Mouse (Mus musculus) midbrain, embryonic 16.5 days (tissue): Measurements from ENCODE around the gene Fgf11. TPM values are rescaled to one million over a fixed set of nuclear protein-coding genes. Genes with fewer than 3 reads are reported as not detected.

Source experiments
- ATAC-seq: fragments of 200-750 bp; cut with Nextera tagmentation; 2 replicates; pipeline ENCODE4 v1.8.0; 2017; ENCODE audit warnings: moderate TSS enrichment
- H3K27ac ChIP-seq: fragments of 300-500 bp; sonication (generic); 2 replicates; pipeline ENCODE4 v1.5.1; 2014; ENCODE audit warnings: mild to moderate bottlenecking, low read length, mixed read lengths
- H3K27me3 ChIP-seq: fragments of 300-500 bp; sonication (generic); 2 replicates; pipeline ENCODE4 v1.6.1; 2014; ENCODE audit warnings: low read depth, low read length, mixed read lengths; ENCODE audit not compliant: control insufficient read depth, insufficient read depth
- H3K36me3 ChIP-seq: fragments of 300-500 bp; sonication (generic); 2 replicates; pipeline ENCODE4 v1.6.1; 2014; ENCODE audit warnings: mild to moderate bottlenecking, low read length, moderate library complexity, mixed read lengths; ENCODE audit not compliant: control insufficient read depth, insufficient read depth
- H3K4me1 ChIP-seq: fragments of 300-500 bp; sonication (generic); 2 replicates; pipeline ENCODE4 v1.6.1; 2014; ENCODE audit warnings: mild to moderate bottlenecking, low read length, mixed read lengths; ENCODE audit not compliant: control insufficient read depth, insufficient read depth
- H3K4me2 ChIP-seq: fragments of 300-500 bp; sonication (generic); 2 replicates; pipeline ENCODE4 v1.6.1; 2014; ENCODE audit warnings: mild to moderate bottlenecking, low read length, mixed read lengths
- H3K4me3 ChIP-seq: fragments of 300-500 bp; sonication (generic); 2 replicates; pipeline ENCODE4 v1.5.1; 2014; ENCODE audit warnings: low read depth, mild to moderate bottlenecking, low read length, moderate library complexity, mixed read lengths
- H3K9ac ChIP-seq: fragments of 300-500 bp; sonication (generic); 2 replicates; pipeline ENCODE4 v1.6.1; 2014; ENCODE audit warnings: low read depth, low read length, mixed read lengths
- H3K9me3 ChIP-seq: fragments of 300-500 bp; sonication (generic); replicated peaks from 2 replicates; pipeline ENCODE4 v1.6.1; 2014; ENCODE audit warnings: mild to moderate bottlenecking, low read length, mixed read lengths; ENCODE audit not compliant: control insufficient read depth, poor library complexity, severe bottlenecking
- WGBS: fragments of 180-500 bp; shearing (Covaris S2); extraction: QIAGEN DNeasy Blood & Tissue Kit; methylation state at CpG from one replicate; pipeline ENCODE4 v1.1.7; 2014; 5-methylcytosine and 5-hydroxymethylcytosine counted together
- polyA plus RNA-seq: library from polyadenylated mRNA; unstranded; fragments of >200 nt; fragmentation: Nextera tagmentation; extraction: Ambion mirVana; gene quantifications from 2 replicates; pipeline ENCODE4 v1.2.1, GENCODE M21; 2015

Gene Fgf11
- polyA plus RNA-seq, 1 experiment from 2014 or later, result 4.5 TPM

- peaks cover 16% of the 10 kb centered on the region for H3K27me3 ChIP-seq
- WGBS, result 8% methylated on average over 29 of the region's 29 CpGs
- peak within 1 kb of the TSS; percentile 35; the same call in 1 of the 2 replicates for H3K9ac ChIP-seq
- H3K36me3 ChIP-seq, result no peaks in the 10 kb centered on the region
- peaks cover 38% of the 10 kb centered on the region for H3K4me1 ChIP-seq
- no peak within 1 kb of the TSS for H3K27ac ChIP-seq
- no peak for ATAC-seq
- H3K4me3 ChIP-seq, result 0 out of 2 replicates have a peak within 1 kb of the TSS, but pooled peaks have one; percentile 1
- H3K4me2 ChIP-seq, result peak within 1 kb of the TSS; percentile 90
- no peaks in the 10 kb centered on the region for H3K9me3 ChIP-seq
These were observed 3.6 kb upstream of the Fgf11 start, which contains the start of gene Tmem102 for GRCm38 (mm10) chr11:69804972-69805909. Gene Tmem102 (minus strand): TSS chr11:69805624.

- Histone ChIP-seq H3K36me3 (no peaks in the 10 kb centered on the region), H3K27ac (no peak overlapping the region), H3K27me3 (peaks cover 16% of the 10 kb centered on the region), H3K9me3 (no peaks in the 10 kb centered on the region), H3K4me1 (peaks cover 43% of the 10 kb centered on the region), H3K4me2 (peak overlapping the region; percentile 90), H3K9ac (peak overlapping the region; percentile 35; the same call in 1 of the 2 replicates), H3K4me3 (0 out of 2 replicates have a peak overlapping the region, but pooled peaks have one; percentile 1)
- 5% methylated on average over 12 of the region's 12 CpGs for WGBS
- ATAC-seq, result no peak
These were observed 2.9 kb upstream of the Fgf11 start for GRCm38 (mm10) chr11:69804652-69804940.

- Histone ChIP-seq H3K27me3 (peaks cover 16% of the 10 kb centered on the region), H3K4me1 (peaks cover 48% of the 10 kb centered on the region), H3K9me3 (no peaks in the 10 kb centered on the region), H3K36me3 (no peaks in the 10 kb centered on the region), H3K4me3 (peak overlapping the region; percentile 54), H3K27ac (peak overlapping the region; percentile 45), H3K4me2 (peak overlapping the region; percentile 90), H3K9ac (peak overlapping the region; percentile 64)
- peak; percentile 29; the same call in 1 of the 2 replicates for ATAC-seq
- WGBS, result under 1% methylated on average over 60 of the region's 60 CpGs
These were observed 2.4 kb upstream of the Fgf11 start for GRCm38 (mm10) chr11:69803786-69804651.

GRCm38 (mm10) chr11:69803328-69803727 lies 1.7 kb upstream of the Fgf11 start:
- Histone ChIP-seq H3K9me3 (no peaks in the 10 kb centered on the region), H3K4me1 (peaks cover 48% of the 10 kb centered on the region), H3K4me2 (peak overlapping the region; percentile 90), H3K4me3 (peak overlapping the region; percentile 54), H3K27ac (peak overlapping the region; percentile 45), H3K9ac (peak overlapping the region; percentile 69), H3K36me3 (no peaks in the 10 kb centered on the region), H3K27me3 (peaks cover 16% of the 10 kb centered on the region)
- WGBS, result 1% methylated on average over 12 of the region's 12 CpGs
- ATAC-seq, result peak; percentile 2; the same call in 1 of the 2 replicates

GRCm38 (mm10) chr11:69802648-69803105 lies 1.0 kb upstream of the Fgf11 start:
- Histone ChIP-seq H3K4me3 (peak overlapping the region; percentile 54), H3K4me1 (peaks cover 48% of the 10 kb centered on the region), H3K4me2 (peak overlapping the region; percentile 90), H3K27ac (peak overlapping the region; percentile 72), H3K9ac (peak overlapping the region; percentile 69), H3K36me3 (no peaks in the 10 kb centered on the region), H3K9me3 (no peaks in the 10 kb centered on the region), H3K27me3 (peaks cover 16% of the 10 kb centered on the region)
- peak; percentile 18; the same call in 1 of the 2 replicates for ATAC-seq
- under 1% methylated on average over 33 of the region's 33 CpGs for WGBS

GRCm38 (mm10) chr11:69800392-69801197 lies 1.1 kb downstream of the Fgf11 start:
- H3K9me3 ChIP-seq, result no peaks in the 10 kb centered on the region
- H3K9ac ChIP-seq, result peak overlapping the region; percentile 69
- H3K27ac ChIP-seq, result peak overlapping the region; percentile 93
- peak overlapping the region; percentile 54 for H3K4me3 ChIP-seq
- WGBS, result under 1% methylated on average over 36 of the region's 36 CpGs
- peaks cover 48% of the 10 kb centered on the region for H3K4me1 ChIP-seq
- no peaks in the 10 kb centered on the region for H3K36me3 ChIP-seq
- H3K27me3 ChIP-seq, result peaks cover 13% of the 10 kb centered on the region
- peak overlapping the region; percentile 90 for H3K4me2 ChIP-seq
- peak; percentile 72 for ATAC-seq

- Histone ChIP-seq H3K9ac (peak overlapping the region; percentile 69), H3K4me3 (peak overlapping the region; percentile 54), H3K27ac (peak overlapping the region; percentile 93), H3K36me3 (no peaks in the 10 kb centered on the region), H3K9me3 (no peaks in the 10 kb centered on the region), H3K27me3 (peaks cover 9% of the 10 kb centered on the region), H3K4me2 (peak overlapping the region; percentile 90), H3K4me1 (peaks cover 46% of the 10 kb centered on the region)
- ATAC-seq, result peak; percentile 23; the same call in 1 of the 2 replicates
- WGBS, result 0% methylated on average over 11 of the region's 11 CpGs
These were observed 1.6 kb downstream of the Fgf11 start for GRCm38 (mm10) chr11:69800138-69800391.

GRCm38 (mm10) chr11:69799394-69800137 lies 2.1 kb downstream of the Fgf11 start:
- Histone ChIP-seq H3K27me3 (peaks cover 6% of the 10 kb centered on the region), H3K27ac (peak overlapping the region; percentile 93), H3K9ac (peak overlapping the region; percentile 69), H3K4me1 (peaks cover 41% of the 10 kb centered on the region), H3K36me3 (no peaks in the 10 kb centered on the region), H3K4me2 (peak overlapping the region; percentile 90), H3K4me3 (peak overlapping the region; percentile 54), H3K9me3 (no peaks in the 10 kb centered on the region)
- no peak for ATAC-seq
- 14% methylated on average over 11 of the region's 12 CpGs for WGBS
